Mouse (Mus musculus) kidney, adult 11 months (tissue): Measurements from ENCODE around the gene Rasgef1b.
A peak's percentile ranks its signal among the peaks of the same experiment; 100 is the strongest.

Experiments used
- DNase-seq: peaks from one replicate; pipeline ENCODE4 v3.0.0; 2022

The Rasgef1b gene

GRCm38 (mm10) chr5:99728649-99729212, at the start of gene Rasgef1b:
Rasgef1b (minus strand) TSS chr5:99729065.
- peak; percentile 75 for DNase-seq

DNA sequence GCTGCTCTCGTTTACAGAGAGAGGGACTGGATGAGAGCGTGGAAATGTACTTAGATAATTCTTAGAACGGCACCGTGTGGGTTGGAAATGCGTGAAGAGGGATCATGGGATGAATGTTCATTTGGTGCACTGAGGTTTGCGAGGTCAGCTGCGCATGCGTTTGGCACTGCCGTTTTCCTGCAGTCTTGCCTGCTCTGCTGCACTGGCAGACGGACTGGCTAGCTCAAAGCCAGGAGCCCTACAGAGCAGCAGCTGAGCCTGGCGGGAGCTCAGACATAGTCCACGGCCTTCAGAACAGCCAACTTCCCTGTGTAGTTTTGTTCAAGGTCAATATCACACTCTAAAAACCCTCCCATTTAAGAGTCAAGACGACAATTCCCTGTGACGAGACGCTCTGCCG, 46.5 kb upstream of the Rasgef1b start:
- no peak for DNase-seq

- DNase-seq, result no peak
Observed at GRCm38 (mm10) chr5:99773265-99773664, 44.4 kb upstream of the Rasgef1b start.

GRCm38 (mm10) chr5:99764246-99764645, 35.4 kb upstream of the Rasgef1b start:
- DNase-seq, result no peak

DNA sequence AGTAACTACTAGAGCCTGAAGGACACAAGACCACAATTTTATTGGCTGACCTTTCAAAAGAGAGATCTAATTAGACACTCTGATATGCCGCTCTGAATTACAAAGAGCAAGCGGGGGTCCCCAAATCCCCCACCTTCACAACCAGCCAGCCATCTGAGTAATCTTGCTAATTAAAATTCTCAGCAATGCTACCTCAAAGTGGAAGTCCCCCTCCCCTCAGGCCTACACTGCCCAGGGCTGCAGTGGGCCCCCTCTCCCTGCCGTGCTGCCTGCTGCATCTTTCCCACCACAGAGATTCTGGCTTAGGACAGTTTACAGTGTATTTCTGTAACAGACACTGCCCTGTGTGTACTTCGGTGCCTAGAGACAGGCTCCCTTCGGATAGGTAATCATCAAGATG, 30.0 kb upstream of the Rasgef1b start:
- no peak for DNase-seq

DNA sequence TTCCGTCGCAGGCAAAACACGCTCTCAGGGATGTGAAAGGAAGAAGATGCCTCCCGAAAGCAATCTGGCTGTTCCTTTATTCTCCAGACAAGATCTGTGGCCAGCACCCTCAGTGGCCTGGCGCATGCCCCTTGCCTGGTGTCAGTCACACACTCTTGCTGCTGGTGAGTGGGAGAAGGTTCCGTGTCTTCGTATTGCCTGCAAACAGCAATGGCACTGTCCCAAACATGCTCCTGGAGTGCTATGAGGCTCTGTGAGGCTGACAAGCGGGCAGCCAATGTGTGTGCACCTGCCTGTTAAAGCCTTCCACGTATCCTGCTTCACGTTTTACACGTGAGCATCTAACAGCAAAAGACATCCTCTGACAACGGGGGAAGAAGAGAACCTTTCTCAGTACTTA, 25.0 kb upstream of the Rasgef1b start:
- no peak for DNase-seq

GRCm38 (mm10) chr5:99753368-99753767, 24.5 kb upstream of the Rasgef1b start:
- no peak for DNase-seq

GRCm38 (mm10) chr5:99752670-99753231, 23.9 kb upstream of the Rasgef1b start:
- DNase-seq, result no peak

DNA sequence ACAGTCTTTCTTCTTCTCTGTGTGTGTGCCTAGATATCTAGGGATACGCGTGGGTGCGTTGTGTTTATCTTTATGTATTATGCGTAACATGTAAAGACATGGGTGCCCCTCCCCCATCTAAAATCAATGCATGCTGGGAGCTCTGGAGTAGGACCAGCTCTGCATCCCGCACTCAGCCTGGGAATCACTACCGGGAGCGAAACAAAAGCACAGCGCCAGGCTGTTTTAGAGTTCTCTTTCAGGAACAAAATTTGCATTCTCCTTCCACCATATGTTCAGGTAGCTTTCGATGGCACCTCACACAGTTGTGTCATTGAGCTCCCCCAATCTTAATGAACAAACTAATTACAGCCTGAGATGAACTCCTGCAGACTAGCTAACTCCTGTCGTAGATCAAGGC, 19.6 kb upstream of the Rasgef1b start:
- no peak for DNase-seq

DNA sequence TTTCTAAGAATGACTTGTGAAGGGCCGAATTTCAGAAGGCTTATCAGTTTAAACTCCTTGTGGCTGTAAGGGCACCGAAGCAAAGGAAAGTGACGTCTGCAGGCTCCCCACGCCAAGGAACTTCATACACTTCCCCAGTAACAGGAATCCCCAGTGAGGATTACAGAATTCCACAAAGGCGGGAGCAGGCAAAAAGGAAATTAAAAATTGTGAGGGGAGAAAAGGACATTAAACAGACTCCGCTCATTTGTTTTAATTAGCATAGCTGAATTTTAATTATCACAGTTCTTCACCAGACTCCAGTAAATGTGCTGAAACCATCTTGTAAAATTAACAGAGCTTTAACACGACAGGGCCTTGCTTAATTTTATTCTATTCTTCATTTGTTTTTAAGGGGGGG, 17.2 kb upstream of the Rasgef1b start:
- no peak for DNase-seq

DNA sequence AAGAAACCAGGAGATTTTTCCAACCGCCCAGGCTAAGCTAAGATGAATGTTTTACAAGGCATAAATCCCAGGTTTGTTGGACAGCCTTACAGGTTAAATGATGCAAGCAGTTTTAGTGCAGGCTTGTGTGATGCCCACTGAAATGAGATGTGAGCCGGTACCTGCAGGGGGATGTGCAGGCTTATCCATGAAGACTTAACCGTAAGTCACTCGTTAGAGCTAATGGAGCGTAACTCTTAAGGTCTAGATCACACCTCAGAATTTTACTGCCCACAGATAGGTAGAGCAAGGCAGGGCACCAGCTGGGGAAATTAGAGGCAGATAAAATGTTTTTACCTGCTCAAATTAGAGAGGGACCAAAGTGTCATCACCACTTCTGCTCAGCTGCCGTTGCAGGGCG, 14.0 kb upstream of the Rasgef1b start:
- no peak for DNase-seq

DNA sequence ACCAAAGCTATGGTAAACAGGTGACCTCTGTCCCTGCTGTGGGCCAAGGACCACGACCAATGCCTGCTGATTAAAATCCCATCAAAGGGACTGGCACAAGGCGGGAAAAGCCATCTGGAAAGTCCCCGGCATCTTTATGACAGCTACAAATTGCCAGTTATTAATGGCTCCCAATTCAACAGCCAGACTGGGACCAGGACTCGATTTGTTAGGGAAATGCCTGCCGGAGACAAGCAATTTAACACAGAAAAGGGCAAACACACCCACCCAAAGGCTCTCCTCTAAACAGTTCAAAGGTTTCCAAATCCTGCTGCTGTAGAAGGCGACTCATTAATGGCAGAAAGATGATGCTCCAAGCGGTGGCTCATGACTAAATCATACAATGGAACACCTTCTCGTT, 13.2 kb upstream of the Rasgef1b start:
- DNase-seq, result no peak

DNA sequence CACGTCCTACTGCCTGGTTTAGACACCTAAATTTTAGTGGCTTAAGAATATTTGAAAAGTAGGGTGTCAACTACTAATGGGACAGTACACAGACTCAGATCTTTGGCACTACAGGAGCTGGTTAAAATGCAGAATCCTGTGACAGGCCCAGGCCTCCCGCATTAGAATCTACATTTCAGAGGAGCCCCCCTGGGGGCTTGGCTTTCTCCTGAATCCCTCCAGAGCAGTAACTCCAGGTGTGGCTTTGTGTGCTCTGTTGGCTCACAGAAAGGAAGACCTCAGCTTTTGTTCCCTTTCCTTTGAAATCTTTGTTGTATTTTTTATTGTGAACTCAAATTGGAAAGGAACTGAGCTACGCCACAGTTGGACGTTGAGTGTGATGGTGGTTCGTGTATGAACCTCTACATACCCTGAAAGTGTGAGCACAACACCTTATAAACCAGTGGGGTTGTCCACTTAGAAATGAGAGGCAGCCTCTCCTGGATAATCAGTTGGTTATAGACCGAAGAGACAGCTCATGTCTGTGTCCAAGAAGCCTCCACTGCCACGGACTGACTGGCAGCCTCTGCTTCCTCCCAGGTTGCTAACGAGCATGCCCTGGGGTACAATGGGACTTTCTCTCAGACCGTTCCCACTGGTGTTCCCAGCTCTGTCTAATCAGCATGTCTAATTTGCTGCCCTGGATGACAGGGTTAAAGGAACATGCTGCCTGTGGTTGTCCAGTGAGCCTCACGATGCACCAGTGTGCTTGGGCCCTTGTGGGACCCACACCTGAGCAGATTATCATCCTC, 9.3 kb upstream of the Rasgef1b start:
- DNase-seq, result no peak

DNA sequence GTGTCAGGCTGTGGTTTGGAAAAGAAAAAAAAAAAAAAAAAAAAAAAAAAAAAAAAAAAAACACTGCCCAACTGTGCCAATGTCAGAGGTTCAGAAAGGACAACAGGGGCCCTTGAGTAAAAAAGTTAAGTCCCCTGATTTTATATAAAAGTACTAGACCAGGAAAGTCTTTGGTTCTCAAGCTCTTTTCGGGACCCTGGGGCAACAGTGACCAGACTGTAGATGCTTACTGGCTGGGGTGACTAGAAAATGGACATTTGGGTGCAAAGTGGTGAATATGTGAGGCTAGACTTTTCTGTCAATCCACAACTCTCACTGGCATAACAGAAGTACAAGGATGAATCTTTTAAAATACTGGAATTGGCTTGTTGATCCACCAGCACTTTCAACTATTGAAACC, 1.1 kb upstream of the Rasgef1b start:
- no peak for DNase-seq

DNA sequence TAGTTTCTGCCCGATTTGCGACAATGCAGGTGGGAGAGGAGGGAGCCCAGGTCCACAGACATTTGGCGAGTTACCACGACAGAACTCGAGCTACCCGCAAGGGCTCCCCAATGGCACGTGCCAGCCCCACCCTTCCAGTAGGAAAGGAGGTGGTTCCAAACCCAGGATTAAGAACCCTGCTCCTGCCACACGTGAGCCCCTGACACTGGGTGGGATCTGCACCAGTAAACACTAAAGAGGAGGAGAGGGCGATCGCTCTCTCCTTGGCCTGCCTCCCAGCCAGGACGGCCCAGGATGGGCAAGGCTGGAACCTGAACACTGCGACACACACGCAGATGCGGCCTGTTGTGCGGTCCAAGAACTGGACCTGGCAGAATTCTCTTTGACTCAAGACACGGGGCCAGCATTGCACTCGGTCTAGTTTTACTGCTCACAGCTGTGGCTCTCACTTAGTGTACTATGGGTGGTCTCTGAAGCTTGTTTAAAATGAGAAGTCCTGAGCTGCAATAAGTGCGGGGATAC, 557 bp upstream of the Rasgef1b start:
- peak; percentile 30 for DNase-seq

DNA sequence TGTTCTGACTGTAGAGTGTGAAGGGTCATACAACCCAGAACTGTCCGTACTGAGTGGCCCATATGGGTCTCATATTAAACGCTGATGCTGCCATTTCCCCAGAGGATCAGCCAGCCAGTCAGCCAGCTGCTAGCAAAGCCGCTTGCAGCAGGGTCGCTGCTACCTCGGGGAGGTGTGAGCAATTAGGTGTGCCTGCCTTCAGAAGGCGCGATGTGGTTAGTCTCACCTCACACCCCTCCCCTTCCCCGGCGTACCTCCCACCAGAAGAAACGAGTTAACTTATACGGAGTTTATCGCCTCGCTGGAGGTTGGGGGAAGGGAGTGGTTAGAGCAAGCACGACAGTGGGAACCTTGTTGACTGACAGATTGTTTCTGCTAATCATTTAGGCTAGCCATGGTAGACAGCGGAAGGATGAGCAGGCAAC, 826 bp downstream of the Rasgef1b start:
- peak; percentile 5 for DNase-seq

GRCm38 (mm10) chr5:99723941-99724340, 4.9 kb downstream of the Rasgef1b start:
- no peak for DNase-seq

GRCm38 (mm10) chr5:99722310-99722709, 6.6 kb downstream of the Rasgef1b start:
- DNase-seq, result no peak

- DNase-seq, result no peak
Observed at GRCm38 (mm10) chr5:99720554-99720953, 8.3 kb downstream of the Rasgef1b start.

GRCm38 (mm10) chr5:99717917-99718316, 10.9 kb downstream of the Rasgef1b start:
- no peak for DNase-seq

- DNase-seq, result no peak
Observed at GRCm38 (mm10) chr5:99715281-99715744, 13.6 kb downstream of the Rasgef1b start.

DNA sequence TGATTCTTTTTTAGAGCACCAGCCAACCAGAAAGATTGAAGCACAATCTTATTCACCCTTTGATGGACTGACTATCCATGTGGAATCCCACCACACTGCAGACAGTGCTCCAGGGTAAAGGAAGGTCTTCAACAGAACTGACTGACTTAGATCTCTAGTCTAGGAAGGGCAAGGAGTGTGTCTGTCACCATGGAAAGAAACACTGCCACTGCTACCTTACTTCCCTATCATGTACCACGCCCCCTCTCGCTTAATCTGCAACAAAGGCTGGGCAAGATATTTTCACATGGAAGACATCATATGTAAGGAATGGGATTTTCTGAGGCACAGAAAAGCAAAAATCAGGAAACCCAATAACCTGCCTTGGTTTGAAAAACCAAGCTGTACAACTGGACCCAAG, 16.9 kb downstream of the Rasgef1b start:
- DNase-seq, result no peak

DNA sequence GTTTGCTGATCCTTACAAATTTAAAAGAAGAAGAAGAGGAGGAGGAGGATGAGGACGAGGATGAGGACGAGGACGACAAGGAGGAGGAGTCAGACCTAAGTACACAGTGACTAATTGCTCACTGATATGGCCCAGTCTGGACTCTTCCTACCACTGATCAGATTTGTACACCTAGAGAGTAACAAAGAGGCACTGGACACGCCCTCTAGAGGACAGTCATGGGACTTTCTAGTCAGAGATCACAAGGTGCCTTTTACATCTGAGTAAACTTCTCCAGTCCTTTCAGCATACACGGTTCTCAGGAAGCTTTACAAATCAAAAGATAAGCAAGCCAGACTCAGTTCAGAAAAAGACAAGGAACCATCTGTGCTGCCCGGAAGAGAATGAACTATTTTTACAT, 20.2 kb downstream of the Rasgef1b start:
- DNase-seq, result no peak

DNA sequence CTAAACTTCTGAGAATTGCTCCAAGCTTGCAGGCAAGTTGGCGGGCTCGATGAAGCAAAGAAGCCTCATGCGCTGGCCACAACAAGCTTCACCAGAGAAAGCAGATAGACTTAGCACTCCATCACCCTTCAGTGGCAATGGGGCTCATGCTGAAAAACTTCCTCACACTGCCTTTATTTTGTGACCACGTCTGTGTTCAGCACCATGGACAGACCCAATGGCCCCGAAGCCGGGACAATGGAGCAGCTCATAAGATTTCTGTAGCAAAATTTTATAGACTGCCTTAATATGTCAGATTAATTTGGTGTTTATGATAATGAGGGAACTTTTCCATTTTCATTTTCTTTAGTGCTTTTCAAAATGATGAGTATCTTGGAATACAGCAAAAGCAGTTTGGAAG, 21.6 kb downstream of the Rasgef1b start:
- DNase-seq, result no peak
